Mouse (Mus musculus): ENCODE measurements around the gene Trap1a.
"Not testable (repeated sequence)": the region's sequence is repeated elsewhere in the genome, so short reads cannot be mapped to it uniquely, and the experiment has no call there.

Trap1a gene

DNA sequence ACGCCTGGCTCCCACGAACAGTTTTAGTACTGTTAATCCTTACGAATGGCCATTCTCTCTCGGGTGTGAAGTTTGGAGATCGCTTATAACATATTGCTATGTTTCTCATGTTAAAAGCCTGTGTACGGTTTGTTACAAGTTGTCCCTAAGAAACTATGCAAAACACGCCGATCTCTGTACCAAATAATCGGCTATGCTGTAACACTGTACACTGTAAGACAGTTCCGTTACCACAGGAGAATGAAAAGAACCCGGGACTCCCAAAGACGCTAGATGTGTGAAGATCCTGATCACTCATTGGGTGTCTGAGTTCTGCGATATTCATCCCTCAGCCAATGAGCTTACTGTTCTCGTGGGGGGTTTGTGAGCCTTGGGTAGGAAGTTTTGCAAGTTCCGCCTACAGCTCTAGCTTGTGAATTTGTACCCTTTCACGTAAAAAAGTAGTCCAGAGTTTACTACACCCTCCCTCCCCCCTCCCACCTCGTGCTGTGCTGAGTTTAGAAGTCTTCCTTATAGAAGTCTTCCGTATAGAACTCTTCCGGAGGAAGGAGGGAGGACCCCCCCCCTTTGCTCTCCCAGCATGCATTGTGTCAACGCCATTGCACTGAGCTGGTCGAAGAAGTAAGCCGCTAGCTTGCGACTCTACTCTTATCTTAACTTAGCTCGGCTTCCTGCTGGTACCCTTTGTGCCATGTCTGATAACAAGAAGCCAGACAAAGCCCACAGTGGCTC lies at the start of gene Trap1a:
Gene Trap1a, plus strand, starts transcription at position 421 of the 732 bp plus-strand sequence.
- CTCF ChIA-PET = no interaction called here

DNA sequence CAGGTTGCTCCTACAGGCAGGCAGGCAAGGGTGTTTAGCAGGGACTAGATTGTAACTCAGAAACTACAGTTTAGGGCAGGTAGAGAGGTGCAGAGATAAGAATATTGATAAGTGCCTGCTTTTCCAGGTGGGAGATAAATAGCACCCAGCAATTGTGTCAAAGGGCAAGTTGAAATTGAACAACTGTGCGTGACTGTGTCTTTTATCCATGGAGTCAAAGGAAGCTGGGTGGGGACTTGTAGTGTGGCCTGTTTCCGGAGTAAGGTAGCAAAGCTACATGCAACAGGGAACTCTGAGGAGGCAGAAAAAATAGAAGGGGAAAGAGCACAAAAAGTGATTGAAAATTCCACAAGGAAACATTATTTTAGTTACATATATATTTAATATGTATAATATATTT lies 40.4 kb upstream of the Trap1a start:
- CTCF ChIA-PET = no interaction called here

GRCm38 (mm10) chrX:139295325-139295724 lies 38.2 kb upstream of the Trap1a start:
- CTCF ChIA-PET = no interaction called here

- CTCF ChIA-PET = not testable (repeated sequence)
Observed at GRCm38 (mm10) chrX:139317356-139317755, 16.1 kb upstream of the Trap1a start.

DNA sequence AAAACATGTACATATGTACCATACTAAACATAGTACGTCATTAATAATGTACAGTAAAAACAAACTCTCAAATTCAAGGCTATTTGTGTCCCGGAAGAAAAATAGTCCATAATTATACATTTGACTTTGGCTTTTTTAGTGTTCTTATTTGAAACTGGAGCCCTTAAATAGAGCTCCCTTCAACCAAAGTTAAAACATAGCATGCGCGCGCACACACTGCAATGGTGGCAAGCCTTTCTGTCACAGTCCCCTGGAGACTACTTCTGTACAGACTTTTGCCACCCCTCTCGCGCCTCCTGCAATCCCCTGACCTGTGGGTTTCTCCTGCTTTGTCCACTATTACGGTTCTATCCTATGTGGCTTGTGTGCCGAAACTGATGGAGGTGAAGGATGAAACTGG lies 900 bp upstream of the Trap1a start:
- CTCF ChIA-PET = no interaction called here

DNA sequence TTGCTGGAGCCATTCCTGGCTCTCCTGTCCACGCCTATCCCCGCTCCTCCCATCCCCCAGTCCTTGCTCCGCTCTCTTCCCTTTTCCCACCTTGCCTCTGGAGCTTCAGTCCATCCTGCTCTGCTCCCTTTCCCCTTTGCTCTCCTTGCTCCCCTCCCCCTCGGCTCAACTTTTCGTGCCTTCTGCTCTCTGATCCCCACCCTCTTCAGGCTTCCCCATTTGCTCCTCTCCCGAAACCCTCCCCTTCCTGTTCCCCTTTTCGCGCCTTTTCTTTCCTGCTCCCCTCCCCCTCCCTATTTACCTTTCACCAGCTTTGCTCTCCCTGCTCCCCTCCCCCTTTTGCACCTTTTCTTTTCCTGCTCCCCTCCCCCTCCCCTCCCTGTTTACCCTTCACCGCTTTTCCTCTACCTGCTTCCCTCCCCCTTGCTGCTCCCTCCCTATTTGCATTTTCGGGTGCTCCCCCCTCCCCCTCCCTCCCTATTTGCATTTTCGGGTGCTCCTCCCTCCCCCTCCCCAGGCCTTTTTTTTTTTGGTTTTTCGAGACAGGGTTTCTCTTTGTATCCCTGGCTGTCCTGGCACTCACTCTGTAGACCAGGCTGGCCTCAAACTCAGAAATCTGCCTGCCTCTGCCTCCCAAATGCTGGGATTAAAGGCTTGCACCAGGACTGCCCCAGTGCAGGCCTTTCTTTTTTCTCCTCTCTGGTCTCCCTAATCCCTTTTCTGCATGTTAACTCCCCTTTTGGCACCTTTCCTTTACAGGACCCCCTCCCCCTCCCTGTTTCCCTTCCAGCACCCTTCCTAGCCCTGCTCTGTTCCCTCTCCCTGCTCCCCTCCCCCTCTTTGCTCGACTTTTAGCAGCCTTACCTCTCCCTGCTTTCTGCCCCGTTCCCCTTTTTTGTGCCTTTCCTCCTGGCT lies 1.3 kb downstream of the Trap1a start:
- CTCF ChIA-PET = no interaction called here

DNA sequence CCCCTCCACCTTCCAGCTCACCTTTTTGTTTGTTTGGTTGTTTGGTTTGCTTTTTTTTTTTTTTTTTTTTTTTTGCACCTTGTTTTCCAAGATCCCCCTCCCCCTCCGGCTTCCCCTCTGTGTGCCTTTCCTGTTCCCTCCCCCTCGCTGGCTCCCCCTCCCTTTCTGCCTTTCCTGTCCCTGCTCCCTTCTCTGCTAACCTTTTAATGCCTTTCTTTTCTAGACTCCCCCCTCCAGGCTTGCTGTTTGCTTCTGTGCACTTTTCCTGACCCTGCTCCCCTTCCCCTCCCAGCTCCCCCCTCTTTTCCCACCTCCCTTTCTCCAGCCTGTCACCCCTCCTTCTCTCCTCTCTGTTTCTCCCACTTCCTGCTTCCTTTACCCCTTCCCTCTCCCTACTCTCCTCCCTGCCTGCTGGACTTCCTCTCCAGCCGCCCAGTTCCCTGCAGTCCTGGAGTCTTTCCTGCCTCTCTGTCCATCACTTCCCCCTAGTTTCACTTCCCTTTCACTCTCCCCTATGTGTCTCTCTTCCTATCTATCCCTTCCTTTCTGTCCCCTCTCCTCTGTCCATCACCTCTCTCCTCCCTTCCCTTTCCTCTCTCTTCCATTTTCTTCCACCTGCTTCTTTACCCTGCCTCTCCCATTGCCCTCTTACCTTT lies 2.1 kb downstream of the Trap1a start:
- CTCF ChIA-PET = no interaction called here

GRCm38 (mm10) chrX:139339553-139339952 lies 6.1 kb downstream of the Trap1a start:
- CTCF ChIA-PET = no interaction called here

- CTCF ChIA-PET = no interaction called here
Observed at GRCm38 (mm10) chrX:139341185-139341584, 7.7 kb downstream of the Trap1a start.

DNA sequence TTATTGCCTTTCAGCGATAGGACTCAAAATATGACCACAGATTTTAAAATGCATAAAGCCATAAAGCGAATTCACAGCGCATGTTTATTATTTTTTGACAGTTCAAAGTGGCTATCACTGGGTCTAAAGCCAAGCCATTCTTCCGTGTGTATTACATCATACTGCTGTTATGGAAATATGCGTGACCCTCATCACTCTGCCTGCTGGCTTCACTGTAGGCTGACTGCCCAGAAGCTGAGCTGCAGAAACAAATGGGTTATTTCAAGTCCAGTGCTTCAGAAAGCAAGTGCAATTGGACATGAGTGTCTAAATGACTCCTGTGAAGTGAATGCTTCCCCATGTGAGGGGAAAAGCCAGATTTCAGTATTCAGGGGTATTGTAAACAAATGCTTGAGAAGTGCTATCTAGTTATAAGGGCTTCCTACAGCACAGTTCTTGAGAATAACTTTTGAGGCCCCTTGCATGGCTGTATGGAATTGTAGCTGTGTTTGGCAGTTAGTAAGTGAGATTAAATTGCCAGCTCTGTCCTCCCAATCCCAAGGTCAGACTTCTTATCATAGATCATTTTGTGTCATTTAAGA lies 18.8 kb downstream of the Trap1a start:
- CTCF ChIA-PET = no interaction called here

GRCm38 (mm10) chrX:139357639-139358260 lies 24.3 kb downstream of the Trap1a start:
- CTCF ChIA-PET = no interaction called here

- CTCF ChIA-PET = interaction anchor here (0.8 kb wide), 1 partner anchor 8 kb away, joined by 8 read pairs; no protein-coding TSS in a partner anchor
Observed at GRCm38 (mm10) chrX:139358361-139358760, 24.9 kb downstream of the Trap1a start.

GRCm38 (mm10) chrX:139366837-139367528 lies 33.5 kb downstream of the Trap1a start:
- CTCF ChIA-PET = no interaction called here

- CTCF ChIA-PET = no interaction called here
Observed at GRCm38 (mm10) chrX:139367529-139367908, 34.0 kb downstream of the Trap1a start.

DNA sequence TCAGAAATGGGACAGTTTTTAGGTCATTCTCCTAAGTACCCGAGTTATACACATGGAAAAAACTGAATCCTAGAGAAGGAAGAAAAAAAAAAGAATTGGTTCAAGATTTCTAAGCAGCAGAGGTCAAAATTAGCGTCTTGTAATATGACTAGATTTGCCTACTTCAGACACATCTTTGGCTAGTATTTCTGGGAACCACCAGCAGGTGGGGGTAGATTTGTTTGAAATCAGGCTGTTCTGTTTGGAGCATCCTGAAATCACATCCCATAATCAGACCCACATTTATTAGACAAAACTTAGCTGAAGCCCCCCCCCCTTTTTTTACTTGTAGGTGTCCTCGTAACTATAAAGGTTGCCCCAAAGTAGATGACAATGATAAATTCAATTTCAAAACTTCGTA lies 35.6 kb downstream of the Trap1a start:
- CTCF ChIA-PET = no interaction called here

DNA sequence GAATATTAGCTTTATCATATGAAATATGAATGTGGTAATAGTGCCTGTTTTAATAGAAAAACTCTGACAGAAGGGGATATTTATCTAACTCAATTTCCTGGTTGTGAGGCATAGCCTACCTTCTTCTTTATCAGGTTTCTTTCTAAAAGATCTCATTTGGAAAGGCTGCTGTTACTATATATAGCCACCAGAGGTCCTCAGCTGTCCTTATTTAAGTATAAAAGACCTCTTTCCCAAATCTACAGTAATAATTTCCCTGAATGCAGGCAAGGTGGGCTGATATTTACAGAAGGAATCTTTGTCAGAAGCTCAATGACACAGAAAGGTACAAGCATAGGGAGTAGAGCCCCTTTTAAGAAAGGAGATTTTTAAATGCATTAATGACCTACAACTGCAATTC lies 39.2 kb downstream of the Trap1a start:
- CTCF ChIA-PET = no interaction called here

Measured in spleen, embryonic (tissue).